Mouse (Mus musculus): ENCODE data around the gene Gm20479. TPM values are rescaled to one million over a fixed set of nuclear protein-coding genes. Genes with fewer than 3 reads are reported as not detected.
A peak's percentile ranks its signal among the peaks of the same experiment; 100 is the strongest.

Gm20479 gene
- total RNA-seq, 2 experiments from 2014 or later: not detected

DNA sequence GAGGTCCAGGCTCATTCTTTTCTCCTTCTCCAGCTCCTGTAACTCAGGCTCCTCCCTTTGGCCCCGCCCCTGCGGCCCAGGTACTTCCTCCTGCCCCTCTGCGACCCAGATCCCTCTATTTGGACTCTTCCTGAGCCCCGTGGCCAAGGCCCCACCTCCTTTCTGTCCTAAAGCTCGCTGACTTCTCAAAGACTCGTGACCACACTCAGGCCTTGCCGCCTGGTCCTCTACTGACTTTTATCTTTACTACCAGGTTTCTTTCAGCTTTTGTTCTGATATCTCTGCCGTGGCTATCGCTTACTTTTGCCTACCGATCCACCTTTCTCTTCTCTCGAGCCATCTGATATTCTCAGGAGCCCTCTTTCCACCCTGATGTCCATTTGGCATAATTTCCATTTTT, 10.8 kb upstream of the Gm20479 start:
- DNase-seq: no peak

GRCm38 (mm10) chr7:27366082-27366844, 9.0 kb upstream of the Gm20479 start:
- DNase-seq: no peak

- no peak for DNase-seq
These were observed 7.2 kb upstream of the Gm20479 start for GRCm38 (mm10) chr7:27364379-27364778.

- peak; percentile 98 for DNase-seq
These were observed 4.2 kb upstream of the Gm20479 start for GRCm38 (mm10) chr7:27361283-27361946.

- DNase-seq: no peak
These were observed 3.5 kb upstream of the Gm20479 start for GRCm38 (mm10) chr7:27360749-27361148.

- no peak for DNase-seq
These were observed 2.6 kb upstream of the Gm20479 start for GRCm38 (mm10) chr7:27359706-27360358.

DNA sequence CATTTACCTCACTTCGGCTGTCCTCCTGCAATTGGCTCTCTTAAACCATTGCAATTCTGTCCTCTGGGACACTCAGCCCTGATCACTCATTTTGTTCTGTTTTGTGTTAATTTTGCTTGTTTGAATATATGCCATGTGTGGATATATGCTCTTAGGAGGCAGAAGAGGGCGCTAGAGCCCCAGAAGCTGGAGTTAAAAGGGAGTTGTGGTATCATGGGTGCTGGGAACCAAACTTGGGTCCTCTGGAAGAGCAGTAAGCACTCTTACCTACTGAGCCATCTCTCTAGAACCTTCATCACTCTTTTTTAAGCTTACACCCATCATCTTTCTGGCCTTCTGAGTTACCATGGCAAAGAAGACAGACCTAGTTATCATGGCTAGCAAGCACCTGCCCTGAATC, 1.9 kb upstream of the Gm20479 start:
- DNase-seq: no peak

DNA sequence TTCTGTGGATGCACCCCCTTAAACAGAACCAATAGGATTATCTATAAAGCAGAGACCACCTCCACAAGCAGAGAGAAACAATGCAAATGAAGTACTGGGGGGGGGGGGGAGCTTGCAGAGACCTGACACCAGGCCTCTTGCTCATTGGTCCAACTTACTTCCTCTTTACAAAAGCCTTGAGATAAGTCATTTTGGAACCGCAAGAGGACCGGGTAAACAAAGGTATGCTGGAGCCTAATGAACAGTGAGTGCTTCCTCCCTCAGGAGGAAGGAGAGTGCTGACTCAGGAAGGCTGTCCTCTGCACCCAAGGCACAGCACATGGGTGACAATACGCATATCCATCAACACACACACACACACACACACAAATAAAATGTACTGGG, 368 bp upstream of the Gm20479 start:
- DNase-seq: no peak

DNA sequence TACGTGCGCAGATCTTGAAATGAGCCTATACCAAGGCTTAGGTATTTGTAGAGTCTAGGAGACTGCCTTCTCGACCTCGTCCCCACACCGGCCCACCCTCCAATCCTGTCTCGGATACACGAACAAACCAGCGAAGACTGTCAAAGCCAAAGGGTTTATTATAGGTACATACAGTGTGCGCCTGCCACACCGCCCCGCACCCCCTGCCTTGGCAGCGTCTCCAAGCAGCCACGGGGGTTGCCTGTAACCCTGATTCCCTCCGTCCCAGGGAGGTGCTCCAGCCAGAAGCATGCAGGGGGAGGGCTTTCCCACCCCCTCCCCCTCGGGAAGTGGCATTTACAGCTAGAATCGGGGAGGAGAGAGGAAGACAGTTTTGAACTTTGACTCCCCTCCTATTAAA, 971 bp downstream of the Gm20479 start:
- DNase-seq: no peak

DNA sequence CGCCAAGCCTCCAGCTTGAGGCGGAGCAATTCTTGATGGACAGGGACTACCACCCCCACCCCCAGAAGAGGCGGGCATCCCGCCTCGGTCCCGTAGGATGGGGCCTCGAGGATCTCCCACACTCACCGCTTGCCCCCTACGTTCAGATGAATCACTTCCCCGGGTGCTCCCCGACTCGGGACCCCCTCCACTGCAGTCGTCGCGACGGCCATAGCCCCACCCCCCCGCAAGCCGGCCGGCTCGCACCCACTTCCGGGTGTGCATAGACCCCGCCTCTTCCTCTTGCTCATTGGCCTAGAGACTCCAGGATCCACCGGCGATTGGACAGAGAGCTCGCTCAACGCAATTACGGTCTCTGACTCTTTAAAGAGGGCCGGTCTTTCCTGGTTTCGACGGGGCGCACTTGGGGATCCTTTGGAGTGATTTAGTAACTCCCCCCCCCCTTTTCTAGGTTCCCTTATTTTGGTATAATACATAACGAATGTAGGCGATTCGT, 1.4 kb downstream of the Gm20479 start, which contains the start of gene Shkbp1:
Gene Shkbp1 (minus strand): TSS at position 275 of the 496 bp plus-strand sequence.
- peak; percentile 77 for DNase-seq

- no peak for DNase-seq
These were observed 2.0 kb downstream of the Gm20479 start for GRCm38 (mm10) chr7:27355261-27355660.

- no peak for DNase-seq
These were observed 2.4 kb downstream of the Gm20479 start for GRCm38 (mm10) chr7:27354783-27355182.

- DNase-seq: no peak
These were observed 3.1 kb downstream of the Gm20479 start for GRCm38 (mm10) chr7:27354144-27354543.

GRCm38 (mm10) chr7:27345444-27345843, 11.8 kb downstream of the Gm20479 start:
- no peak for DNase-seq

- DNase-seq: no peak
These were observed 14.6 kb downstream of the Gm20479 start for GRCm38 (mm10) chr7:27342595-27342994.

- no peak for DNase-seq
These were observed 17.7 kb downstream of the Gm20479 start for GRCm38 (mm10) chr7:27339519-27339918.

DNA sequence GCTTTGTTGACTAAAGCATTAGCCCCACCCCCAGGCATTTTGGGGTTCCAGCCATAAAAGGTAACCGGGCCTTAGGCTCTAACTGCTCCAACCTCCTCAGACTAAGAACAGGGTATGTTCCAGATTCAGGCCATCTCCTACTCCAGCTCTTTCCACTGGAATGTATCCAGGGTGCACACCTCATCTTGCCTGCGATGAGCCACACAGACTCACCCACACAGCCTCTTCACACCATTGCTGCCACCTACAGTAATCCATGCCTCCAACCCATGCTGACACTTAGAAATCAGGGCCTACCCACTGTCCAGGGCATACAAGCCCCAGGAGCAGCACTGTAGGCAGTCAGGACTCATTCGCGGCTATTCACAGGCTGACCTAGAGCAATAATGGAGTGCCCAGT, 18.1 kb downstream of the Gm20479 start:
- no peak for DNase-seq

DNA sequence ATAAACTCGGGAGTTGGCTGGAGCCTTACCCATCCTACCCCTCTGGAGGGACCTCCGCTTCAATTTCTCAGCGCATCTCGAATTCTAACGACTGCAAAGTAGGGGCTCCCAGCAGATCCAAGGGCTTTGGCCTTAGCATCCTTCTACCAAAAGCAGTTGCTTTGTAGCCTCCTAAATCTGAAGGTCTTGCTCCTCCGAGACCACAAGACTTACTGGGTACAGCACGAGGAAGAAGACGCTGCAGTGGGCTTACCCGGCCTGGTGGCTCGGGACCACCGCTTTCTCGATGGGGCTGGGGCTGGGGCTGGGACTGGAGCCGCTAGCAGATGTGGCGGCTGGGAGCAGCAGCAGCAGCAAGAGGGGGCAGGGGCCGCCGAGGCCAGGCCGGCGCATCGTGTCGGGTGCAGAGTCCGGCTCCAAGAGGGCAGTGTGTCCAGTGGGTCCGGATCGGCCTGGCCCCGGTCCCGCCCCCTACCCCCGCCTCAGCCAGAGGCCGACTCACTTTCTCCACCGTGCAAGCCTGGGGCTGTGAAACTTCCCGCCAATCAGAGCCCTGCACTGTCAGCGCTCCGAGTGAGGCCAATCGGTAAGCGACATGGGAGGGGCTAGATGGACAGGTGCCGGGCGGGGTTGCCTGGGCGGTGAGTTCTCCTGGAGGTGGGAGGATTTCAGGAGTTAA, 19.9 kb downstream of the Gm20479 start, which contains the start of gene Ltbp4:
Gene Ltbp4 (minus strand): TSS at position 518 of the 679 bp plus-strand sequence.
- peak; percentile 28 for DNase-seq

GRCm38 (mm10) chr7:27335928-27336823, 21.0 kb downstream of the Gm20479 start:
- peak; percentile 94 for DNase-seq

- DNase-seq: no peak
These were observed 22.1 kb downstream of the Gm20479 start for GRCm38 (mm10) chr7:27335011-27335720.

All from gastrocnemius, postnatal 10 days (tissue).